ENCODE assay signal across 9 mouse cellular contexts in genomic region chrX:77808602-77809001, GRCm38 (mm10). TPM values are rescaled to one million over a fixed set of nuclear protein-coding genes. Genes with fewer than 3 reads are reported as not detected.
A peak's percentile ranks its signal among the peaks of the same experiment; 100 is the strongest.
DNase-seq lines count a peak whose midpoint lies in the region; TF ChIP-seq lines count a peak whose summit lies in the region.
"Had no signal": no experiment of that assay in that cellular context is flagged by ENCODE, and none has a peak within 500 bp of the region (broad histone marks: within the 10 kb centered on the region; RNA-seq: fewer than 3 reads in every experiment).

No protein-coding gene starts in this region.

- H3K36me3 ChIP-seq in splenic B cell, adult 2 months (ENCODE audit: control insufficient read depth, insufficient read depth, low read length, poor library complexity, severe bottlenecking), result no peaks in the 10 kb centered on the region

- no peak overlapping the region for H3K4me3 ChIP-seq in embryonic fibroblast, embryonic 13.5 days (ENCODE audit: insufficient read depth, low read length)

- no peak for TF ChIP-seq POLR2A in embryonic fibroblast, embryonic 13.5 days (IDR thresholded peaks at IDR 0.05; ENCODE audit: low read depth, low read length)

- intact Hi-C loops in left cerebral cortex, postnatal 14 days (cut with DNase I), result no loop called here

- H3K27me3 ChIP-seq in splenic B cell, adult 2 months (ENCODE audit: control insufficient read depth, insufficient read depth, low read length, poor library complexity, severe bottlenecking), result no peaks in the 10 kb centered on the region

- H3K4me1 ChIP-seq in embryonic fibroblast, embryonic 13.5 days (ENCODE audit: control insufficient read depth, insufficient read depth, low read length), result no peaks in the 10 kb centered on the region

- DNase-seq in cerebellum, adult 18-20 months, result peak; percentile 15 to 39
- no peak for DNase-seq in cerebellum, adult 9-11 months
- peak; percentile 18 to 43 for DNase-seq in left cerebral cortex, postnatal 14 days (ENCODE audit: low spot score in 2 of 2)
- DNase-seq in left cerebral cortex, adult 11 months (ENCODE audit: low spot score), result no peak
- peak; percentile 35 for DNase-seq in T-cell, adult 2 months (ENCODE audit: low spot score)
- DNase-seq in lung, adult 18-20 months, result peak; percentile 33 to 49
- peak; percentile 65 for DNase-seq in splenic B cell, adult 2 months (ENCODE audit: low read depth, low spot score)

- H3K27ac ChIP-seq in embryonic fibroblast, embryonic 13.5 days (ENCODE audit: insufficient read depth, low read length), result no peak overlapping the region

- TF ChIP-seq CTCF in embryonic fibroblast, embryonic 13.5 days (IDR thresholded peaks at IDR 0.05; ENCODE audit: borderline replicate concordance, insufficient read depth, low read length), result peak; percentile 30; the same call in 1 of the 2 replicates

RNA-seq across cellular contexts. Expression of gene Prkx, which starts 12.5 kb away (rescaled TPM):
- total RNA-seq in left cerebral cortex, postnatal 14 days (2021), result 1 to 10 TPM; 8.7 to 9.7 TPM
- 6.2 and 7.2 TPM in 2 replicates for polyA plus RNA-seq in embryonic fibroblast, embryonic 13.5 days (2011; ENCODE audit: insufficient read length, low read depth, missing spikeins)

RNA-seq across cellular contexts. Expression of gene Pbsn, which starts 44.8 kb away (rescaled TPM):
- total RNA-seq in left cerebral cortex, postnatal 14 days (2021), result not detected
- not detected in 2 replicates for polyA plus RNA-seq in embryonic fibroblast, embryonic 13.5 days (2011; ENCODE audit: insufficient read length, low read depth, missing spikeins)
- polyA plus RNA-seq: C2C12 had no signal

RNA-seq across cellular contexts. Expression of gene Gm14744, which starts 56.0 kb away (rescaled TPM):
- not detected for total RNA-seq in left cerebral cortex, postnatal 14 days (2021)
- not detected in 2 replicates for polyA plus RNA-seq in embryonic fibroblast, embryonic 13.5 days (2011; ENCODE audit: insufficient read length, low read depth, missing spikeins)
- polyA plus RNA-seq: C2C12 had no signal

Comparison
In these comparisons a context has a peak if more than half of its experiments do, and no peak if none do; other contexts are left out.
1. DNase-seq: peak in cerebellum, adult 18-20 months (2 of 2), left cerebral cortex, postnatal 14 days (2 of 2), T-cell, adult 2 months (single experiment), lung, adult 18-20 months (2 of 2) and splenic B cell, adult 2 months (single experiment); none in cerebellum, adult 9-11 months (single experiment) and left cerebral cortex, adult 11 months (single experiment).